Mouse (Mus musculus): ENCODE results near the gene Zcchc8. TPM values are rescaled to one million over a fixed set of nuclear protein-coding genes. Genes with fewer than 3 reads are reported as not detected.
A peak's percentile ranks its signal among the peaks of the same experiment; 100 is the strongest.
"Not testable (repeated sequence)": the region's sequence is repeated elsewhere in the genome, so short reads cannot be mapped to it uniquely, and the experiment has no call there.

Gene Zcchc8
- polyA plus RNA-seq, 1 experiment from 2014 or later: 92.1 TPM

GRCm38 (mm10) chr5:123744358-123744757, 23.5 kb upstream of the Zcchc8 start:
- WGBS: 89% methylated on average over 2 of the region's 2 CpGs
- ATAC-seq (replicated peaks; ENCODE audit: low FRiP score): no peak
- H3K36me3 ChIP-seq (ENCODE audit: control insufficient read depth, insufficient read depth, low read length): peaks cover 31% of the 10 kb centered on the region

DNA sequence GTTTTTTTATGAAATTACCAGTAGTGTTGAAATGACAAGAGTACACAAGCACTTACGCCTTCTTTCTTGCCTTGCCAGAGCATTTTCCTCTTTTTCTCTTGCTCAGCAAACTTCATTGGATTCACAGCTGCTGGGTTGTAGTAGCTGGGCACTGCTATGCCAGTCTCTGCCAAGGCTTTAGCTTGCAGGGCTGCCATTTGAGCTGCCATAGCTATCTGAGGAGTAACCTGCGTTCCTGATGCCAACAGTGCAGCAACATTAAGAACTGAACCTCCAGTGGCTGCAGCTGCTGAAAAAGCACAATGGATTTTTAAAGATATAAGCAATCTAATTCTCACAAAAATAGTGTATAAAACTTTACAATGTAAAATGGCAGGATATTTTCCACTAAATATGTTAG, 10.1 kb upstream of the Zcchc8 start:
- no peaks in the 10 kb centered on the region for H3K27me3 ChIP-seq (replicated peaks; ENCODE audit: control insufficient read depth, insufficient read depth, low read length)
- ATAC-seq (replicated peaks; ENCODE audit: low FRiP score): no peak
- DNase-seq (ENCODE audit: low spot score): no peak
- H3K4me3 ChIP-seq (ENCODE audit: low read depth, low read length): no peak overlapping the region
- H3K27ac ChIP-seq (ENCODE audit: low read depth, low read length): no peak overlapping the region
- no peak overlapping the region for H3K9ac ChIP-seq (ENCODE audit: low read depth, low read length)
- peaks cover 52% of the 10 kb centered on the region for H3K36me3 ChIP-seq (ENCODE audit: control insufficient read depth, insufficient read depth, low read length)
- no peaks in the 10 kb centered on the region for H3K9me3 ChIP-seq (ENCODE audit: control insufficient read depth, low read length)
- no peaks in the 10 kb centered on the region for H3K4me1 ChIP-seq (replicated peaks; ENCODE audit: control insufficient read depth, insufficient read depth, low read length)
- 94% methylated on average over 2 of the region's 2 CpGs for WGBS
- H3K4me2 ChIP-seq: no peak overlapping the region

More at GRCm38 (mm10) chr5:123744358-123744757, 23.5 kb upstream of the Zcchc8 start:
- H3K9me3 ChIP-seq (ENCODE audit: control insufficient read depth, low read length): no peaks in the 10 kb centered on the region
- H3K4me1 ChIP-seq (replicated peaks; ENCODE audit: control insufficient read depth, insufficient read depth, low read length): peaks cover 17% of the 10 kb centered on the region
- H3K27ac ChIP-seq (ENCODE audit: low read depth, low read length): no peak overlapping the region
- no peak overlapping the region for H3K4me3 ChIP-seq (ENCODE audit: low read depth, low read length)
- DNase-seq (ENCODE audit: low spot score): peak; percentile 7
- H3K4me2 ChIP-seq: no peak overlapping the region
- H3K9ac ChIP-seq (ENCODE audit: low read depth, low read length): no peak overlapping the region
- no peaks in the 10 kb centered on the region for H3K27me3 ChIP-seq (replicated peaks; ENCODE audit: control insufficient read depth, insufficient read depth, low read length)

GRCm38 (mm10) chr5:123723816-123724215, 2.9 kb upstream of the Zcchc8 start:
- H3K4me3 ChIP-seq (ENCODE audit: low read depth, low read length); H3K27ac ChIP-seq (ENCODE audit: low read depth, low read length); H3K4me2 ChIP-seq; H3K9me3 ChIP-seq (ENCODE audit: control insufficient read depth, low read length); H3K27me3 ChIP-seq (replicated peaks; ENCODE audit: control insufficient read depth, insufficient read depth, low read length); DNase-seq (ENCODE audit: low spot score); H3K9ac ChIP-seq (ENCODE audit: low read depth, low read length); H3K36me3 ChIP-seq (ENCODE audit: control insufficient read depth, insufficient read depth, low read length); H3K4me1 ChIP-seq (replicated peaks; ENCODE audit: control insufficient read depth, insufficient read depth, low read length); ATAC-seq (replicated peaks; ENCODE audit: low FRiP score): not testable (repeated sequence)
- WGBS: 81% methylated on average over 7 of the region's 7 CpGs

- Histone ChIP-seq H3K9me3 (ENCODE audit: control insufficient read depth, low read length) (no peaks in the 10 kb centered on the region), H3K9ac (ENCODE audit: low read depth, low read length) (no peak overlapping the region), H3K4me2 (no peak overlapping the region), H3K4me3 (ENCODE audit: low read depth, low read length) (no peak overlapping the region), H3K27ac (ENCODE audit: low read depth, low read length) (no peak overlapping the region), H3K36me3 (ENCODE audit: control insufficient read depth, insufficient read depth, low read length) (peaks cover 47% of the 10 kb centered on the region), H3K4me1 (replicated peaks; ENCODE audit: control insufficient read depth, insufficient read depth, low read length) (peaks cover 14% of the 10 kb centered on the region), H3K27me3 (replicated peaks; ENCODE audit: control insufficient read depth, insufficient read depth, low read length) (no peaks in the 10 kb centered on the region)
- no peak for DNase-seq (ENCODE audit: low spot score)
- WGBS: 79% methylated on average over 4 of the region's 4 CpGs
- ATAC-seq (replicated peaks; ENCODE audit: low FRiP score): no peak
Measured at GRCm38 (mm10) chr5:123714622-123715021, 6.3 kb downstream of the Zcchc8 start.

DNA sequence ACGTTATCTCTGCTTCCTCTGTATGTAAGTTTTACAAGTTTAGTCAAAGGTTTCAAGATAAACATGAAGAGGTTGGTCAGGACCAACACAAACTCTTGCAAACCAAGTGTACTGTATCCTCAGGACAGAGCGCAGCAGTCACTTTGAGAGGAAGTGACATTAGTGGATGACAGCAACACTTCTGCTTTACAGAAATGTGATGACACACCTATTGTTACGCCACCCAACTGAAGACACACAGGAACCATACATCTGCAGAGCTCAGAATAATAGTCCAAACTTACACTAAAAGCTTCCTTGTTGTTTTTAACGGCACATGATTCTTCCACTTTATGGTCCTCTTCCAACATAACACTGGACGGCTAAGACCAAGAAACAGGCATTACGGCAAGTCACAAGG, 7.1 kb downstream of the Zcchc8 start:
- no peak overlapping the region for H3K9ac ChIP-seq (ENCODE audit: low read depth, low read length)
- H3K4me1 ChIP-seq (replicated peaks; ENCODE audit: control insufficient read depth, insufficient read depth, low read length): peaks cover 7% of the 10 kb centered on the region
- DNase-seq (ENCODE audit: low spot score): no peak
- H3K4me3 ChIP-seq (ENCODE audit: low read depth, low read length): no peak overlapping the region
- no peak overlapping the region for H3K27ac ChIP-seq (ENCODE audit: low read depth, low read length)
- H3K4me2 ChIP-seq: no peak overlapping the region
- no peaks in the 10 kb centered on the region for H3K9me3 ChIP-seq (ENCODE audit: control insufficient read depth, low read length)
- WGBS: 89% methylated on average over 6 of the region's 6 CpGs
- no peak for ATAC-seq (replicated peaks; ENCODE audit: low FRiP score)
- H3K27me3 ChIP-seq (replicated peaks; ENCODE audit: control insufficient read depth, insufficient read depth, low read length): no peaks in the 10 kb centered on the region
- peaks cover 49% of the 10 kb centered on the region for H3K36me3 ChIP-seq (ENCODE audit: control insufficient read depth, insufficient read depth, low read length)

DNA sequence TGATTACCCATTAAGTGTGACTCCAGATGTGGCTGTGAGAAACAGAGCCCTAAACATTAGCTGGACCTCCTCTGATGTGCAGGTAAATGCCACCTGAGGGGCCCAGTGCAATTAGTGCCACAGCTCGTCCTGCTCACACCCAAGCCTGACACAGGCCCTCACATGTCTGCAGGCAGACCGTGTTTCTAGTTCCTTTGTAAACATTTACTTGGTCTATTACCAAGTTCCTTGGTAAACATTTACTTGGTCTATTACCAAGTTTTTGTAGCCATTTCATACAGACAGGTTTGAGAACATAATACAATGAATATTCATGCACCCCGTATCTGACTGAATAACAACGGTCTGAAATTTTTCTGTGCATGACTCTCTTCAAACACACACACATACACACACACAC, 11.3 kb downstream of the Zcchc8 start:
- H3K9ac ChIP-seq (ENCODE audit: low read depth, low read length): no peak overlapping the region
- ATAC-seq (replicated peaks; ENCODE audit: low FRiP score) (no peak), DNase-seq (ENCODE audit: low spot score) (no peak)
- H3K36me3 ChIP-seq (ENCODE audit: control insufficient read depth, insufficient read depth, low read length): peaks cover 67% of the 10 kb centered on the region
- H3K4me2 ChIP-seq: no peak overlapping the region
- no peaks in the 10 kb centered on the region for H3K27me3 ChIP-seq (replicated peaks; ENCODE audit: control insufficient read depth, insufficient read depth, low read length)
- H3K4me3 ChIP-seq (ENCODE audit: low read depth, low read length): no peak overlapping the region
- H3K27ac ChIP-seq (ENCODE audit: low read depth, low read length): no peak overlapping the region
- H3K9me3 ChIP-seq (ENCODE audit: control insufficient read depth, low read length): no peaks in the 10 kb centered on the region
- H3K4me1 ChIP-seq (replicated peaks; ENCODE audit: control insufficient read depth, insufficient read depth, low read length): no peaks in the 10 kb centered on the region
- WGBS: 87% methylated on average over 4 of the region's 4 CpGs

GRCm38 (mm10) chr5:123708598-123708997, 12.3 kb downstream of the Zcchc8 start:
- Histone ChIP-seq H3K4me1 (replicated peaks; ENCODE audit: control insufficient read depth, insufficient read depth, low read length) (no peaks in the 10 kb centered on the region), H3K27ac (ENCODE audit: low read depth, low read length) (no peak overlapping the region), H3K4me2 (no peak overlapping the region), H3K9ac (ENCODE audit: low read depth, low read length) (no peak overlapping the region), H3K27me3 (replicated peaks; ENCODE audit: control insufficient read depth, insufficient read depth, low read length) (no peaks in the 10 kb centered on the region), H3K36me3 (ENCODE audit: control insufficient read depth, insufficient read depth, low read length) (peaks cover 65% of the 10 kb centered on the region), H3K4me3 (ENCODE audit: low read depth, low read length) (no peak overlapping the region), H3K9me3 (ENCODE audit: control insufficient read depth, low read length) (no peaks in the 10 kb centered on the region)
- DNase-seq (ENCODE audit: low spot score) (no peak), ATAC-seq (replicated peaks; ENCODE audit: low FRiP score) (no peak)
- WGBS: 92% methylated on average over 12 of the region's 12 CpGs

DNA sequence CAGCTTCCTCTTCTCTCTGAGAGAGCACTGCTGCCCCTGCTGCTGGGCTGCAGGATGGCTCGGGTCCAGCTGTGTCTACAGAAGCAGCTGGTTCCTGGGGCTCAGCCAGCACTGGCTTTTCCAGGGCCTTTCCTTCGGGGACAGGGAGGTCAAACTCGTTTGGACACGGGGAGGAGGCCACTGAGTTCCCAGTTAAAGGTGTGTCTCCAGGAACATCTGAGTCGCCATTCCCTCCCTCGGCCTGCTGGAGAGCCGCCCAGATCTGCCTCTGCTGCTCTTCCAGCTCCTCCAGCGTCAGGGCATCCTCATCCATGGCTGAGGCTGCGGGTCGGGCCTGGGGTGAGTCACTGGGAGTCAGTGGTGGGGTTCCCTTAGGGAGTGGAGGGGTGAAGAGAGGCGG, 20.3 kb downstream of the Zcchc8 start:
- Histone ChIP-seq H3K36me3 (ENCODE audit: control insufficient read depth, insufficient read depth, low read length) (peaks cover 39% of the 10 kb centered on the region), H3K9ac (ENCODE audit: low read depth, low read length) (no peak overlapping the region), H3K4me2 (no peak overlapping the region), H3K9me3 (ENCODE audit: control insufficient read depth, low read length) (no peaks in the 10 kb centered on the region), H3K4me3 (ENCODE audit: low read depth, low read length) (no peak overlapping the region), H3K27me3 (replicated peaks; ENCODE audit: control insufficient read depth, insufficient read depth, low read length) (no peaks in the 10 kb centered on the region), H3K4me1 (replicated peaks; ENCODE audit: control insufficient read depth, insufficient read depth, low read length) (no peaks in the 10 kb centered on the region), H3K27ac (ENCODE audit: low read depth, low read length) (no peak overlapping the region)
- no peak for ATAC-seq (replicated peaks; ENCODE audit: low FRiP score)
- DNase-seq (ENCODE audit: low spot score): no peak
- WGBS: 78% methylated on average over 11 of the region's 11 CpGs

DNA sequence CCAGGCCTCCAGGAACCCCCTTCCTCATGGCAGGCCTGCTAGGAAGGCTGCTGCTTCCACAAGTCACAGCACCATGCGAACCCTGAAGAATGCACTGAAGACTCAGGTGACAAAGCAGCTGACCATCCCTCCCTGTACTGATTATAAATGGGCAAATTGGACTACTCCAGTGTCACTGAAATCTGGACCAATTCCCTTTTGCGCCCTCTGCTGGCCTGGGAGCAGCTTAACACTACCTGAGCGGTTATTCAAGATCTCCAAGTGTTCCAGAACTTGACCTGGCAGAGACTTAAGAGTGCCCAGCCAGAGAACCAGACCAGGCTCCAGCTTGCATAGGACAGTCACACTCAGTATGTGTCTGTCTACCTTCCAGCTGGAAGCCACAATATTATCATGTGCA, 21.7 kb downstream of the Zcchc8 start:
- 0 out of 2 replicates have a peak, but pooled peaks have one; percentile 56 for ATAC-seq (replicated peaks; ENCODE audit: low FRiP score)
- H3K27ac ChIP-seq (ENCODE audit: low read depth, low read length): no peak overlapping the region
- no peak overlapping the region for H3K9ac ChIP-seq (ENCODE audit: low read depth, low read length)
- no peak overlapping the region for H3K4me3 ChIP-seq (ENCODE audit: low read depth, low read length)
- peak; percentile 59 for DNase-seq (ENCODE audit: low spot score)
- peaks cover 37% of the 10 kb centered on the region for H3K36me3 ChIP-seq (ENCODE audit: control insufficient read depth, insufficient read depth, low read length)
- H3K27me3 ChIP-seq (replicated peaks; ENCODE audit: control insufficient read depth, insufficient read depth, low read length): no peaks in the 10 kb centered on the region
- WGBS: 44% methylated on average over 3 of the region's 3 CpGs
- no peak overlapping the region for H3K4me2 ChIP-seq
- no peaks in the 10 kb centered on the region for H3K4me1 ChIP-seq (replicated peaks; ENCODE audit: control insufficient read depth, insufficient read depth, low read length)
- no peaks in the 10 kb centered on the region for H3K9me3 ChIP-seq (ENCODE audit: control insufficient read depth, low read length)
